Mouse (Mus musculus): ENCODE measurements around the gene Cubn.

GRCm38 (mm10) chr2:13499196-13499595, 7.6 kb upstream of the Cubn start:
- TF ChIP-seq POLR2A (IDR thresholded peaks at IDR 0.05; ENCODE audit: low read depth, low read length) (no peak), ZNF384 (IDR thresholded peaks at IDR 0.05; ENCODE audit: low read depth, low read length) (no peak), NRF1 (IDR thresholded peaks at IDR 0.05; ENCODE audit: low read depth, low read length) (no peak), CTCF (conservative IDR thresholded peaks at IDR 0.05 in 1 of 2, IDR thresholded peaks at IDR 0.05 in 1 of 2; ENCODE audit: low read depth in 2 of 2, low read length in 2 of 2) (no peak), TBP (conservative IDR thresholded peaks at IDR 0.05; ENCODE audit: low read depth, low read length) (no peak), MAFK (IDR thresholded peaks at IDR 0.05; ENCODE audit: insufficient replicate concordance, low read length) (no peak), ZKSCAN1 (IDR thresholded peaks at IDR 0.05; ENCODE audit: borderline replicate concordance, low read depth, low read length) (no peak), TCF12 (IDR thresholded peaks at IDR 0.05; ENCODE audit: low read depth, low read length) (no peak), KAT2A (IDR thresholded peaks at IDR 0.05; ENCODE audit: insufficient replicate concordance, low read length) (no peak), POLR2AphosphoS2 (IDR thresholded peaks at IDR 0.05; ENCODE audit: low read depth, low read length) (no peak), ELF1 (IDR thresholded peaks at IDR 0.05; ENCODE audit: low read depth, low read length) (no peak)
